Mouse (Mus musculus) MEL (cell line): ENCODE measurements around the gene Adarb1. TPM values are rescaled to one million over a fixed set of nuclear protein-coding genes. Genes with fewer than 3 reads are reported as not detected.

Experiments
- DNase-seq: peaks from one replicate; pipeline ENCODE4 v3.0.0; 2011; ENCODE audit warnings: low read depth, low spot score
- H3K27ac ChIP-seq: 2 replicates; pipeline ENCODE4 v1.5.1; 2012; ENCODE audit warnings: low read depth, mild to moderate bottlenecking, control low read depth, low read length, moderate library complexity; ENCODE audit not compliant: control insufficient read depth
- H3K27me3 ChIP-seq, 2 experiments: fragments of 150-350 bp in 1 of 2; sonication (generic) in 1 of 2; 2 replicates each; pipeline ENCODE4 v1.6.1; 2012; ENCODE audit warnings: low read length in 2 of 2, mild to moderate bottlenecking in 2 of 2, improper control_type of control experiment in 1 of 2, moderate library complexity in 1 of 2; ENCODE audit not compliant: insufficient read depth in 2 of 2, control insufficient read depth in 1 of 2
- H3K36me3 ChIP-seq, 2 experiments: 2 replicates each; pipeline ENCODE4 v1.6.1; 2012 to 2014; ENCODE audit warnings: low read length in 2 of 2, improper control_type of control experiment in 1 of 2, inconsistent platforms in 1 of 2, mild to moderate bottlenecking in 1 of 2; ENCODE audit not compliant: insufficient read depth in 2 of 2, control insufficient read depth in 1 of 2
- H3K4me1 ChIP-seq, 2 experiments: fragments of 150-350 bp in 1 of 2; sonication (generic) in 1 of 2; 2 replicates each; pipeline ENCODE4 v1.6.1; 2012; ENCODE audit warnings: low read length in 2 of 2, improper control_type of control experiment in 1 of 2, mild to moderate bottlenecking in 1 of 2; ENCODE audit not compliant: insufficient read depth in 2 of 2, control insufficient read depth in 1 of 2
- H3K4me3 ChIP-seq, 2 experiments: fragments of 150-350 bp in 1 of 2; sonication (generic) in 1 of 2; 2 replicates each; pipeline ENCODE4 v1.5.1; 2012; ENCODE audit warnings: low read depth in 2 of 2, low read length in 2 of 2, mild to moderate bottlenecking in 2 of 2, moderate library complexity in 2 of 2, control low read depth in 1 of 2, improper control_type of control experiment in 1 of 2; ENCODE audit not compliant: control insufficient read depth in 1 of 2, insufficient read depth in 1 of 2
- H3K79me2 ChIP-seq: 2 replicates; pipeline ENCODE4 v1.6.1; 2012; ENCODE audit warnings: mild to moderate bottlenecking, low read length, moderate library complexity; ENCODE audit not compliant: control insufficient read depth, poor library complexity, insufficient read depth
- H3K9ac ChIP-seq: 2 replicates; pipeline ENCODE4 v1.6.1; 2012; ENCODE audit warnings: low read depth, mild to moderate bottlenecking, control low read depth, low read length, moderate library complexity; ENCODE audit not compliant: control insufficient read depth, poor library complexity, severe bottlenecking
- H3K9me3 ChIP-seq: fragments of 150-350 bp; sonication (generic); replicated peaks from 2 replicates; pipeline ENCODE4 v1.6.1; 2012; ENCODE audit warnings: mild to moderate bottlenecking, low read length, improper control_type of control experiment, moderate library complexity; ENCODE audit not compliant: insufficient read depth
- BHLHE40 ChIP-seq: IDR thresholded peaks from 2 replicates; pipeline ENCODE4 v1.6.1; 2012; ENCODE audit warnings: low read depth, mild to moderate bottlenecking, inconsistent platforms, low read length, improper control_type of control experiment, borderline replicate concordance
- CTCF ChIP-seq, 3 experiments: IDR thresholded peaks in 2 of 3; conservative IDR thresholded peaks in 1 of 3; 2 replicates each; pipeline ENCODE4 v1.5.1; 2011 to 2012; ENCODE audit warnings: low read length in 3 of 3, low read depth in 2 of 3, mild to moderate bottlenecking in 2 of 3, improper control_type of control experiment in 1 of 3, inconsistent platforms in 1 of 3, mixed read lengths in 1 of 3, moderate library complexity in 1 of 3; ENCODE audit not compliant: control insufficient read depth in 1 of 3, insufficient read depth in 1 of 3, poor library complexity in 1 of 3, severe bottlenecking in 1 of 3
- EP300 ChIP-seq, 2 experiments: IDR thresholded peaks; 2 replicates each; pipeline ENCODE4 v1.6.1; 2011; ENCODE audit warnings: improper control_type of control experiment in 2 of 2, low read length in 2 of 2, low read depth in 1 of 2, mild to moderate bottlenecking in 1 of 2
- ETS1 ChIP-seq: IDR thresholded peaks from 2 replicates; pipeline ENCODE4 v1.6.1; 2012; ENCODE audit warnings: low read depth, mild to moderate bottlenecking, inconsistent platforms, low read length, improper control_type of control experiment, moderate library complexity
- GATA1 ChIP-seq: IDR thresholded peaks from 2 replicates; pipeline ENCODE4 v1.6.1; 2011; ENCODE audit warnings: low read depth, low read length, improper control_type of control experiment
- HCFC1 ChIP-seq: IDR thresholded peaks from 2 replicates; pipeline ENCODE4 v1.6.1; 2012; ENCODE audit warnings: low read depth, mild to moderate bottlenecking, inconsistent platforms, low read length, improper control_type of control experiment, moderate library complexity
- MAFK ChIP-seq: IDR thresholded peaks from 2 replicates; pipeline ENCODE4 v1.6.1; 2011; ENCODE audit warnings: low read depth, mild to moderate bottlenecking, low read length, improper control_type of control experiment, borderline replicate concordance
- MAX ChIP-seq: IDR thresholded peaks from 2 replicates; pipeline ENCODE4 v1.6.1; 2011; ENCODE audit warnings: low read length, improper control_type of control experiment
- MAZ ChIP-seq: IDR thresholded peaks from 2 replicates; pipeline ENCODE4 v1.6.1; 2012; ENCODE audit warnings: low read depth, mild to moderate bottlenecking, inconsistent platforms, low read length, improper control_type of control experiment
- MEF2A ChIP-seq: IDR thresholded peaks from 2 replicates; pipeline ENCODE4 v1.6.1; 2014; ENCODE audit warnings: low read depth, mild to moderate bottlenecking, inconsistent platforms, low read length, improper control_type of control experiment; ENCODE audit not compliant: poor library complexity, insufficient replicate concordance, severe bottlenecking; ENCODE audit errors: extremely low read depth
- MXI1 ChIP-seq: IDR thresholded peaks from 2 replicates; pipeline ENCODE4 v1.6.1; 2011; ENCODE audit warnings: mild to moderate bottlenecking, low read depth, low read length, improper control_type of control experiment
- MYB ChIP-seq: IDR thresholded peaks from 2 replicates; pipeline ENCODE4 v1.6.1; 2011; ENCODE audit warnings: mild to moderate bottlenecking, low read depth, low read length, improper control_type of control experiment
- MYC ChIP-seq: IDR thresholded peaks from 2 replicates; pipeline ENCODE4 v1.6.1; 2011; ENCODE audit warnings: low read depth, mild to moderate bottlenecking, low read length, improper control_type of control experiment, moderate library complexity
- NRF1 ChIP-seq: IDR thresholded peaks from 2 replicates; pipeline ENCODE4 v1.6.1; 2014; ENCODE audit warnings: low read depth, mild to moderate bottlenecking, inconsistent platforms, low read length, improper control_type of control experiment, moderate library complexity; ENCODE audit not compliant: poor library complexity, insufficient read depth, severe bottlenecking
- POLR2AphosphoS2 ChIP-seq: IDR thresholded peaks from 2 replicates; pipeline ENCODE4 v1.6.1; 2011; ENCODE audit warnings: low read length, improper control_type of control experiment
- POLR2AphosphoS5 ChIP-seq: IDR thresholded peaks from 2 replicates; pipeline ENCODE4 v1.6.1; 2012; ENCODE audit warnings: low read depth, borderline replicate concordance, mild to moderate bottlenecking, inconsistent platforms, low read length, moderate library complexity, mixed read lengths
- RCOR1 ChIP-seq: IDR thresholded peaks from 2 replicates; pipeline ENCODE4 v1.6.1; 2012; ENCODE audit warnings: low read depth, mild to moderate bottlenecking, inconsistent platforms, low read length, improper control_type of control experiment
- TBP ChIP-seq: IDR thresholded peaks from 2 replicates; pipeline ENCODE4 v1.8.0; 2011; ENCODE audit warnings: low read depth, low read length, improper control_type of control experiment
- TCF12 ChIP-seq: IDR thresholded peaks from 2 replicates; pipeline ENCODE4 v1.6.1; 2014; ENCODE audit warnings: low read depth, mild to moderate bottlenecking, inconsistent platforms, low read length, improper control_type of control experiment, moderate library complexity
- UBTF ChIP-seq: IDR thresholded peaks from 2 replicates; pipeline ENCODE4 v1.6.1; 2012; ENCODE audit warnings: low read depth, mild to moderate bottlenecking, inconsistent platforms, low read length, improper control_type of control experiment, moderate library complexity, borderline replicate concordance; ENCODE audit not compliant: insufficient read depth
- ZC3H11A ChIP-seq: IDR thresholded peaks from 2 replicates; pipeline ENCODE4 v1.6.1; 2012; ENCODE audit warnings: low read depth, mild to moderate bottlenecking, inconsistent platforms, low read length, improper control_type of control experiment
- ZKSCAN1 ChIP-seq: IDR thresholded peaks from 2 replicates; pipeline ENCODE4 v1.6.1; 2012; ENCODE audit warnings: low read depth, mild to moderate bottlenecking, inconsistent platforms, low read length, improper control_type of control experiment, moderate library complexity
- ZMIZ1 ChIP-seq: IDR thresholded peaks from 2 replicates; pipeline ENCODE4 v1.6.1; 2012; ENCODE audit warnings: low read depth, mild to moderate bottlenecking, inconsistent platforms, low read length, improper control_type of control experiment, moderate library complexity
- polyA plus RNA-seq, 2 experiments: library from polyadenylated mRNA; stranded (reverse) in 1 of 2; unstranded in 1 of 2; fragments of >175 nt in 1 of 2; fragments of >200 nt in 1 of 2; gene quantifications; 2 replicates each; pipeline versions ENCODE4 v1.2.1 to v1.2.4; 2012; ENCODE audit warnings: low replicate concordance in 2 of 2, low read depth in 1 of 2; ENCODE audit not compliant: insufficient read length in 2 of 2, insufficient read depth in 1 of 2, missing spikeins in 1 of 2
- total RNA-seq: library from RNA; depleted of rRNA; stranded (reverse); fragments of 300-350 nt; gene quantifications from 2 replicates; pipeline ENCODE4 v1.2.3, GENCODE M21; 2012

Adarb1 gene
- total and polyA plus RNA-seq, 3 experiments, result 2.4 to 3.8 TPM; not detected in 1

- no peak for TF ChIP-seq ETS1
- TF ChIP-seq ZMIZ1, result no peak
- TF ChIP-seq MYB, result no peak
- TF ChIP-seq NRF1, result no peak
- no peak for TF ChIP-seq MAX
- no peak for TF ChIP-seq RCOR1
- Histone ChIP-seq H3K4me3 (no peak overlapping the region), H3K79me2 (no peaks in the 10 kb centered on the region), H3K36me3 (no peaks in the 10 kb centered on the region), H3K27me3 (no peaks in the 10 kb centered on the region; a peak in 2 of 4 replicates), H3K4me1 (no peaks in the 10 kb centered on the region), H3K9me3 (no peaks in the 10 kb centered on the region), H3K9ac (no peak overlapping the region), H3K27ac (no peak overlapping the region)
- no peak for DNase-seq
Measured at GRCm38 (mm10) chr10:77342842-77343241, 75.2 kb downstream of the Adarb1 start.

- TF ChIP-seq MAFK, result no peak
- TF ChIP-seq RCOR1, result no peak
- no peak for TF ChIP-seq MYC
- TF ChIP-seq HCFC1, result no peak
- TF ChIP-seq EP300 (IDR thresholded peaks at IDR 0.05; ENCODE audit: low read depth in 1 of 2, low read length in 2 of 2), result no peak
- no peak for TF ChIP-seq TCF12
- no peak for TF ChIP-seq MAZ
- no peak for TF ChIP-seq POLR2AphosphoS2
- TF ChIP-seq UBTF, result no peak
- no peaks in the 10 kb centered on the region for H3K79me2 ChIP-seq
Measured at GRCm38 (mm10) chr10:77341711-77342110, 76.4 kb downstream of the Adarb1 start.

DNA sequence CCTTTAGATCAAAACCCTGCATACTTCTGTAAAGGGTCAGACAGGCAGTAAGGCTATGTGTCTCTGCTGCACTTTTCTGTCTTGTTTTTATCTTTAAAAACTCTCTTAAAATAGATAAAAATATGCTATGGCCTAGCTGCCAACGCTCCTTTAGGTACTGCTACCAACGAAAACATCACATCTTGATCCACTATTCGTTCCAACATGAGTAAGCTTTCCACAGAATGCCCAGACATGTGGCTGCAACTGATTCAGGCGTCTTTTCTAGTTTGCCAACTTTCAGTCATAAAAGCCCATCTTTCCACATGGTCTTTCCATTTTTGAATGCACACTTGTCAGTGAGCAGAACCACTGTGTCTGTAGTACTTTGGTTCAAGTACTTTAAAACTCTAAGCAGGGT, 77.0 kb downstream of the Adarb1 start:
- Histone ChIP-seq H3K9me3 (no peaks in the 10 kb centered on the region), H3K79me2 (no peaks in the 10 kb centered on the region), H3K27me3 (no peaks in the 10 kb centered on the region; a peak in 2 of 4 replicates), H3K27ac (no peak overlapping the region), H3K36me3 (no peaks in the 10 kb centered on the region), H3K4me1 (no peaks in the 10 kb centered on the region), H3K4me3 (no peak overlapping the region), H3K9ac (no peak overlapping the region)
- TF ChIP-seq ZKSCAN1 (no peak), ZC3H11A (no peak), BHLHE40 (no peak), MXI1 (no peak), TBP (no peak), MYC (no peak), POLR2AphosphoS5 (no peak), MAX (no peak), MAZ (no peak), CTCF (IDR thresholded peaks at IDR 0.05 in 2 of 3, conservative IDR thresholded peaks at IDR 0.05 in 1 of 3; ENCODE audit: control insufficient read depth in 1 of 3, insufficient read depth in 1 of 3, low read depth in 2 of 3, low read length in 3 of 3, poor library complexity in 1 of 3, severe bottlenecking in 1 of 3) (no peak), GATA1 (no peak), MEF2A (no peak)
- DNase-seq, result no peak

More at GRCm38 (mm10) chr10:77341711-77342110, 76.4 kb downstream of the Adarb1 start:
- no peaks in the 10 kb centered on the region for H3K4me1 ChIP-seq
- no peak overlapping the region for H3K27ac ChIP-seq
- no peak overlapping the region for H3K9ac ChIP-seq
- H3K9me3 ChIP-seq, result no peaks in the 10 kb centered on the region
- H3K4me3 ChIP-seq, result no peak overlapping the region
- no peaks in the 10 kb centered on the region; a peak in 2 of 4 replicates for H3K27me3 ChIP-seq
- no peaks in the 10 kb centered on the region for H3K36me3 ChIP-seq
- DNase-seq, result no peak
